Mouse (Mus musculus) thymus, adult 2 months (tissue): ENCODE results near the gene Iqsec3. TPM values are rescaled to one million over a fixed set of nuclear protein-coding genes. Genes with fewer than 3 reads are reported as not detected.

Source experiments
- DNase-seq: peaks from one replicate; pipeline ENCODE4 v3.0.0; 2021
- H3K27ac ChIP-seq: fragments of 200-500 bp; 2 replicates; pipeline ENCODE4 v1.5.1; 2012; ENCODE audit warnings: low read length, control low read depth; ENCODE audit not compliant: control insufficient read depth, insufficient read depth
- H3K27me3 ChIP-seq: fragments of 200-500 bp; 2 replicates; pipeline ENCODE4 v1.6.1; 2012; ENCODE audit warnings: mild to moderate bottlenecking, low read length, moderate library complexity, mixed read lengths; ENCODE audit not compliant: control insufficient read depth, insufficient read depth
- H3K36me3 ChIP-seq: fragments of 200-500 bp; 2 replicates; pipeline ENCODE4 v1.6.1; 2012; ENCODE audit warnings: mild to moderate bottlenecking, low read length, moderate library complexity; ENCODE audit not compliant: control insufficient read depth, insufficient read depth
- H3K4me1 ChIP-seq: fragments of 200-500 bp; replicated peaks from 2 replicates; pipeline ENCODE4 v1.6.1; 2012; ENCODE audit warnings: low read length; ENCODE audit not compliant: control insufficient read depth, insufficient read depth
- H3K4me3 ChIP-seq: fragments of 200-500 bp; 2 replicates; pipeline ENCODE4 v1.5.1; 2012; ENCODE audit warnings: mild to moderate bottlenecking, low read length, control low read depth, moderate library complexity; ENCODE audit not compliant: control insufficient read depth, insufficient read depth
- CTCF ChIP-seq: fragments of 200-500 bp; IDR thresholded peaks from 2 replicates; pipeline ENCODE4 v1.5.1; 2012; ENCODE audit warnings: mild to moderate bottlenecking, control low read depth, low read length, moderate library complexity, borderline replicate concordance; ENCODE audit not compliant: control insufficient read depth, poor library complexity, insufficient read depth; ENCODE audit errors: extremely low read depth
- POLR2A ChIP-seq: fragments of 200-500 bp; IDR thresholded peaks from 2 replicates; pipeline ENCODE4 v1.6.1; 2012; ENCODE audit warnings: mild to moderate bottlenecking, low read length, control low read depth, moderate library complexity; ENCODE audit not compliant: control insufficient read depth, poor library complexity, insufficient read depth; ENCODE audit errors: extremely low read depth
- WGBS: fragments of 180-500 bp; shearing (Covaris S2); methylation state at CpG from one replicate; pipeline ENCODE4 v1.1.7; 2018; 5-methylcytosine and 5-hydroxymethylcytosine counted together
- polyA plus RNA-seq: library from polyadenylated mRNA; depleted of rRNA; stranded (reverse); fragments of >200 nt; gene quantifications from 2 replicates; pipeline ENCODE4 v1.2.3, GENCODE M21; 2012

Iqsec3 gene
- polyA plus RNA-seq, 1 experiment, result 0.19 TPM

DNA sequence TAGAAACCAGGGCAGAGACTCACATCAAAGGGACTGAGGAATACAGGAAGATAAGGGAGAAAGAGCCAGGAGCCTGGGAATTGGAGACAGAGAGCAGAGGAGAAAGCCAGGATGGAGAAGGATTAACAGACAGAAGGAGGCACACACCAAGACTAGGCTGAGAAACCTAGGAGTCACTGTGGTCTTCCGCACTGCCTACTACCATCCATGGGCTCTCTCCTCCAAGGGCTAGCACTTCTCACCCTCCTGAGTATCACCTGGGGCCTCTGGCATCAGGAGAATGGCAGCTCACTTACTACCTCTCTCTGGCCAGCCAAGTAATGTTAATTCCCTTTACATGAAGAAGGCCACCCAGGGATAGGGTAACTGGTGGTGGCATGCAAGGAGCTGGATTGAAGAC, 21.5 kb upstream of the Iqsec3 start:
- 94% methylated on average over 1 of the region's 1 CpGs for WGBS
- TF ChIP-seq POLR2A (no peak), CTCF (no peak)
- H3K27me3 ChIP-seq, result no peaks in the 10 kb centered on the region
- H3K4me1 ChIP-seq, result no peaks in the 10 kb centered on the region
- H3K27ac ChIP-seq, result no peak overlapping the region
- no peak for DNase-seq
- H3K4me3 ChIP-seq, result no peak overlapping the region
- H3K36me3 ChIP-seq, result no peaks in the 10 kb centered on the region

DNA sequence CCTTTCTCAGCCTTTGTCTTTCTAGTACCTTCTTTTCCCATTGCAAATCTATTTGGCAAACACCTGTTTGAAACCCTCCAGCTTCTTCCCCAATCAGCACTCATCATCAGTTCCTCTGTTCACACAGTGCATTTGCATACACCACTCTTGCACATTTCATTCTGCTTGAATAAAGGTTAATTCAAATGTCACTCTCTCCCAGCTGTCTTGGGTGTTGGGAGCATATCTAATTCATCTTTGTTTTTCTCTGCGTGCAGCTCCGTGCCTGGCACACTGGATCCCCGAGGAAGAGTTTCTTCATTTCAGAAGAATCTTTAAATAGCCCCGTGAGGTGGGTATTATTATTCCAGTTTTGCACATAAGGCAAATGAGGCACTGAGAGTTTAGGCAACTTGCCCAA, 20.8 kb upstream of the Iqsec3 start:
- H3K4me1 ChIP-seq, result no peaks in the 10 kb centered on the region
- 89% methylated on average over 4 of the region's 4 CpGs for WGBS
- no peaks in the 10 kb centered on the region for H3K27me3 ChIP-seq
- H3K4me3 ChIP-seq, result no peak overlapping the region
- no peak overlapping the region for H3K27ac ChIP-seq
- DNase-seq, result no peak
- TF ChIP-seq CTCF (no peak), POLR2A (no peak)
- no peaks in the 10 kb centered on the region for H3K36me3 ChIP-seq

DNA sequence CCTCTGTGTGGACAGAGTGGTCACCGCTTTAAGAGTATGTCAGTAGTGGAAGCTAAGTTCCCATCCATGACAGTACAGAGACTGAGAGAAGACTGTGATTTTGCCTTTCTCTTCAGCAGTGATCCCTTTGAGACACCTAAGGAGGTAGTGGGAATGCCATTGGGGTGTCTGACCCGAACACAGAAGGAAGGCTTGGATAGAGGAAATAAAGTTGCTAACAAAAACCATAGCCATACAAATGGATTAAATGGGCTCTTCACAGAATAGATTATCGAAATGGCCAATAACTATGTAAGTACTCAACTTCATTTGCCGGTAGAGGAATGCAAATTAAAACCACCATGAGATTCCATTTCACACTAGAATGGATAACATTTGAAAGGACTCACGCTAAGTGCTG, 17.9 kb upstream of the Iqsec3 start:
- no peak overlapping the region for H3K4me3 ChIP-seq
- WGBS, result 90% methylated on average over 5 of the region's 5 CpGs
- TF ChIP-seq POLR2A (no peak), CTCF (no peak)
- H3K27ac ChIP-seq, result no peak overlapping the region
- no peaks in the 10 kb centered on the region for H3K4me1 ChIP-seq
- no peak for DNase-seq
- H3K36me3 ChIP-seq, result no peaks in the 10 kb centered on the region
- no peaks in the 10 kb centered on the region for H3K27me3 ChIP-seq

DNA sequence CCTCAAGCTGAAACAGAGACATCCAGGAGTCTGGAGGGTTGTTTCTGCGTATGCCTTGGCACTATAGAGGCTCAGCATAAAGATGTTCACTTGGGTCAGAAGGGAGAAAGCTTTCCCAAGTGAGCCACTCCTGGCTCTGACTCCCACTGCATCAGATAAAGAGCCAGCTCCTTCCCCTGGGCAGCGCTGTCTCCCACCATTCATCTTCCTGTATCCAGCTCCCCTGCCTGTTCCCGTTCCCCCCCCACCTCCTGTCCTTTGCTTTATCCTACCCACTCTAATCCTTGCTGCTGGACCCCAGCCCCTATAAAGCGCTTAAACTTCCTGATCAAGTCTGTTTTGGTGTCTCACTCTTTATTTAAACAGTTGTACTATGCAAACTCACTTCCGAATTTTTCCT, 1.2 kb downstream of the Iqsec3 start:
- H3K4me1 ChIP-seq, result no peaks in the 10 kb centered on the region
- H3K4me3 ChIP-seq, result no peak overlapping the region
- no peak for DNase-seq
- TF ChIP-seq CTCF (no peak), POLR2A (no peak)
- 43% methylated on average over 5 of the region's 5 CpGs for WGBS
- H3K27me3 ChIP-seq, result no peaks in the 10 kb centered on the region
- H3K27ac ChIP-seq, result no peak overlapping the region
- H3K36me3 ChIP-seq, result no peaks in the 10 kb centered on the region

DNA sequence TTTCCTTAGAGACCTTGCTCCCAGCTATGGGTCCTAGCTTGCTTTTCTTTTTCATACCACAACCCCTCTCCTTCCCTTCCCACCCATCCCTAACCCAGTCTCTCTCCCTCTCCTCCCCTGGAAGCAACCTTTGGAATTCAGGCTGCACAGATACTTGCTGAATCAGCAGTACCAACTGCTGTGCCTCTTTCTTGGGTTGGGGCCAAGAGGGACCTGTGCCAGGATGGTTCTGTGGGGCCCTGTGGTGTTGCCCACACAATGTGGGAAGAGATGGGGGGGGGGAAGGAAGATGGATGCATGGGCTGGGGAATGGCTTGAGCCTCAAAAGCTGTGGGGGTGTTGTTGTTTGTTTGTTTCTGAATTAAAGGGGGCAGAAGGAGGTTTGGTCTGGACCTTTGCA, 5.2 kb downstream of the Iqsec3 start:
- TF ChIP-seq POLR2A, result no peak
- no peak for TF ChIP-seq CTCF
- H3K27ac ChIP-seq, result no peak overlapping the region
- no peak for DNase-seq

DNA sequence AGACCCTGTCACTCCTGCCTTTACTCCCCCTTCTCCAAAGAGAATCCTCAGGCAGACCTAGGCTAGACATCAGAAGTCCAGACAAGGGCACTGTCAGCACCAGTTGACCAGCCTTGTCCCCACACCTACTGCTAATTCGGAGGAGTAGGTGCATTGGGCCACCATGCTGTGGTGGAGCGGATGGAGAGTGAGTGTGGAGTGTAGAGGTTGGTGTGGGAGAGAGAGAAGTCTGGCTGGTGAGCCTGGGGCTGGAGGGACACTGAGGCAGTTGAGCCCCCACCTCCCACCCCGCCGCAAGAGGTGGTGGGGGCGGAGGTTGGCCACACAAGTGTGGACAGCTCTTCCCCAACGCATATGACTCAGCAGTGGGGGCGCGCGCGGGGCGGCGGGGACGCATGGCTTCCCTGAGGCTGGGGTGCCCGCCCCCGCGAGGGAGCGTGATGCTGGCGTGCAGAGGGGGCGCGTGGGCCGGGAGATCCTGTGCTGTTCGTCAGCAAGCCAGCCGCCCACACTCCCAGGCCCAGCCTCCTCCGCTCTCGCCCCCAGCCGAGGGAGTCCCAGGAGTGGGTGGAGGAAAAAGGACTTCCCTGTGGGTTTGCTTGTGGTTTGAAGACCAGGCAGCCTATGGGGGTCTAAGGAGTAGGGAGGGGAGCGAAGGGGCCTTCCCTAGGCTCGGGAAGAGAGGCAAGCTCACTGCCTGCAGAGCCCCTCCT, 10.7 kb downstream of the Iqsec3 start:
- Histone ChIP-seq H3K36me3 (no peaks in the 10 kb centered on the region), H3K4me3 (no peak overlapping the region), H3K27me3 (no peaks in the 10 kb centered on the region), H3K4me1 (no peaks in the 10 kb centered on the region), H3K27ac (no peak overlapping the region)
- TF ChIP-seq CTCF, result no peak
- TF ChIP-seq POLR2A, result no peak
- 5% methylated on average over 28 of the region's 28 CpGs for WGBS
- DNase-seq, result no peak

More for the DNA sequence above, 5.2 kb downstream of the Iqsec3 start:
- no peaks in the 10 kb centered on the region for H3K4me1 ChIP-seq
- no peak overlapping the region for H3K4me3 ChIP-seq
- no peaks in the 10 kb centered on the region for H3K27me3 ChIP-seq
- no peaks in the 10 kb centered on the region for H3K36me3 ChIP-seq

DNA sequence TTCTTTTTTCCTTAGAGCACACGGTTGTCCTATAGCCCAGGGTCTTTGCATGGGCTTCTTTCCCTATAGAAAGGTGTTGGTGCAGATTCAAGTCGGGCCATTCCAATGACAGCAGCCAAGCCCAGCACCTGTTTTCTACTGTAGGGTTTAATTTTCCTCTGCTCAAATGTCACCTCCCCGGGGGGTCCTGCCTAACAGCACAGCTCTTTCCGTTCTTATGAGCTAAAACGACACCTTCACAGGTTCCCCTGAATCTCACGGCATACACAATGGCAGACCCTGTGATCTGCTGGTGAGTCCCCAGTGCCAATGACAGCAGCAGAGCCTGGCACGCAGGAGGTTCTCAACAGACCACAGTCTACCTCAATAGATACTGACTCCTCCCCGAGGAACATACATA, 16.1 kb downstream of the Iqsec3 start:
- Histone ChIP-seq H3K27ac (no peak overlapping the region), H3K4me3 (no peak overlapping the region), H3K4me1 (no peaks in the 10 kb centered on the region), H3K36me3 (no peaks in the 10 kb centered on the region), H3K27me3 (no peaks in the 10 kb centered on the region)
- DNase-seq, result no peak
- no peak for TF ChIP-seq CTCF
- 65% methylated on average over 8 of the region's 8 CpGs for WGBS
